Mouse (Mus musculus) urinary bladder, postnatal 25 days (tissue): ENCODE data around the gene Fgd3.
A peak's percentile ranks its signal among the peaks of the same experiment; 100 is the strongest.

Experiments used
- DNase-seq: peaks from one replicate; pipeline ENCODE4 v3.0.0; 2022; ENCODE audit warnings: low spot score

Fgd3 gene

GRCm38 (mm10) chr13:49247740-49248466 lies 72.2 kb downstream of the Fgd3 start:
- DNase-seq, result no peak

DNA sequence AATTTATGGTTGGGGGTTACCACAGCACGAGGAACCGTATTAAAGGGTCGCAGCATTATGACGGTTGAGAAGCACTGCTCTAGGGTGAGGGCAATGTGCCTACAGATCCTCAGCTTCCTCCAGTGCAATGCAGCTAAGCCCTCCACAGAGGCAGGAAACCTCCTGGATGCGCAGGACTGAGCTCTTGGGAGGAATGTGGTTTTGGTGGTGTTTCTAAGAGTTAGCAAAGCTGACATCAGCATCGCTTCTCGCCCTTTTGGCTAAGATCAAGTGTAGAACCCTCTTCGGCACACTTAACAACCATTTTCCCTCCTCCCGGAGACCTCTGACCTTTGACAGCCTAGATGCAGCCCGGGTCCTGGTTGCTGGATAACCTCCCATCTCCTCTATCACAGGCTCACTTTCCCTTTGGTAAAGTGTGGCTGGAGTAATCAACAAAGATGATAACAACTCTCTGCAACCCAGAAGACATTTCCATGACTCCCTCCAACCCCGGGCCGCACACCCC lies 72.8 kb downstream of the Fgd3 start:
- no peak for DNase-seq

- DNase-seq, result no peak
These were observed 73.5 kb downstream of the Fgd3 start for GRCm38 (mm10) chr13:49246626-49247025.

- DNase-seq, result no peak
These were observed 74.1 kb downstream of the Fgd3 start for GRCm38 (mm10) chr13:49246011-49246410.

- no peak for DNase-seq
These were observed 74.9 kb downstream of the Fgd3 start for GRCm38 (mm10) chr13:49245251-49245650.

GRCm38 (mm10) chr13:49243492-49243891 lies 76.6 kb downstream of the Fgd3 start:
- DNase-seq, result no peak

DNA sequence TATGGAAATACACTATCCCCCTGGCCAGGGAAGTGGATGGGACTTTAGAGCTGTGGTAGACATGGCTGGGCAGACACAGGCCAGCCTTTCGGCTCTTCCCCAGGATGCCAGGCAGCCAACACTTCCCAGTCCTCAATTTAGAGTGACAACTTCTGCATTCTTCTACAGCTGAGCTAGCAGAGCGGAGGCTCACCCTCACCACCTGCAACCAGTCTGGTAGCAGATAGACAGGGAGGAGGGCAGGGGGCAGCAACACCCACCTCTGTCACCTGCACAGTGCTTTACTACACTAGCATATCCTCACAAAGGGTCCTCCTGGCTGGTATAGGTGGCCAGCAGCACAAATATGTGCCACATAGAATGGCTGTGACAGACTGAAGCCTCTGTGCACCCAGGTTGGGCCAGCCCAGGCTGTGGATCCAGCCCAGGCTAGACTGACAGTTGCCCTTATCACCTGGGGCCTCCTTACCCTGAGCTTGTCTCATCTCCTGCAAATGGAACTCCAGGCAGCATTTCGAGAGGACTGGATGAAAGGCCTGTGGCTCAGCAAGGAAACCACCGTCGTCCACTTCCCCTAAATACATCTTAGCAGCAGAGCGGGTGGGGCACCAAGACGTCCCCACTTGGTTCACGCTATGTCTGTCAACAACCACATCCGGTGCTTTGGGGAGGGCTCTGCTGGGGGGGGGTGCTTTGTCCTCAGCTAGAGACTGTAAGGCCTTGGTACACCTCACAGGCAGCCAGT lies 77.6 kb downstream of the Fgd3 start:
- DNase-seq, result no peak

- DNase-seq, result no peak
These were observed 81.4 kb downstream of the Fgd3 start for GRCm38 (mm10) chr13:49238737-49239136.

DNA sequence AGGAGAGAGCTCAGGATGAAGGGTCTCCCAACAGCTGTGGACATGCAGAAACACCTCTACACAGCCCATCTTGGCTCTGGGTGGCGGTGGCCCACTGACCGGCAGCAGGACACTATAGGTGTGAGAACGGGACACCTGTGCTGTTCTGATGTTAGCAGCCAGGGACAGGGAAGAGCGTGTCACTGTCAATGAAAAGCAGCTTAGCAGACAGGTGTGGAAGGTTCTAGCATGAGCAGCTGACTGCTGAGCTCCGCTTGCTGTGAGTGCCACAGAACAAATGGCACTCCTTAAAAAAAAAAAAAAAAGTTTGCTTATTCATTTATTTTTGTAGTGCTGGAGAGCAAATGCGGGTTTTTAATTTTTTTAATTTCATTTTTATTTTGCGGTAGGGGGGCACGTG lies 82.5 kb downstream of the Fgd3 start:
- DNase-seq, result no peak

DNA sequence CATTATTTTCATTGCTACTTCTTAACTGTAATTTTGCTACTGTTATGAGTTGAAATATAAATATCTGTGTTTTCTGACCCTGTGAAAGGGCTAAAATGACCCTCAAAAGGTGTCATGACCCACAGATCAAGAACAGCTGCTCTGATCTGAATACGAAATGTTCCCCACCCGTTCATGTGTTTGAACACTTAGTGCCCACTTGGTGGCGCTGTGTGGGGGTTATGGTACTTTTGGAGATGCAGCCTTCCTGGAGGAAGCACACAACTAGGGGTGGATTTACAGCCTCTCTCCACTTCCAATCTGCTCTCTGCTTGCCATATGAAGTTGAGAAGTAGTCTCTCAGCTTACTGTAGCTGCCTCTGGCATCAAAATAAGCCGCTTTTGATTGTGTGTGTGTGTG lies 85.4 kb downstream of the Fgd3 start:
- DNase-seq, result no peak

- DNase-seq, result no peak
These were observed 86.1 kb downstream of the Fgd3 start for GRCm38 (mm10) chr13:49233792-49234572.

DNA sequence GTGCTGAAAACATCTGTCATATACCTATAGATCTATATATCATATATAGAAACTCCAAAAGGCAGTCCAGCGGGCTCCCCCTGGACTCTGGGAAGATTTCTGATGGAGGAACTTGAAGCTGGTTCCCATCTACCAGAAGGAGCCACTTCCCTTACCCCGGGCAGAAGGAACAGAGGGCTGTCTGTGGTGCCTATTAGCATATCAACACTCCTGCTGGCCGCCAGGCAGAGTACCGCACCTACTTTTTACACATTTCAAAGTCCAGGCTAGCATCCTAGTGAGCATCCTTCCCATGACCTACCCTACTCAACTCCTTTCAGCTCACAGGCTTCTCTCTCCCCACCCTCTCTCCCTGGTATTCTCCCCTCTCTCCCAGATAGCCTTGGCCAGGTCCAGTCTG lies 94.5 kb downstream of the Fgd3 start:
- no peak for DNase-seq

DNA sequence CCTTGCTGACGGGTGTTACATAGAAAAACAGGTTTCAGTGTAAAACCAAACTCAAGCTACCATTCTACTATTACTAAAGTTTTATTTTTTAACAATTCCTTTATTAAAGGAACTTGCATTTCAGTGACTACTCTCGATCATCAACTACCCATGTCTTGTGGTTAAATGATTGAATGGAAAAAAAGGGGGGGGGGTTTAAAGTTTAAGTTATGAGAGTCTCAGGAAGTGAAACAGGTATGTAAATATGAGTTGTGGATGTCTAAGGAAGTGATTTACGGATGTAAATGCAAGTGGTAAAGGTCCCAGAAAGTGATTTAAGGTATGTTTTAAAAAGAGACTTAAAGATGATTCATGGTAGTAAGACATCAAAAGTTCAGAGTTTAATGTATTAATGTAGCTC lies 95.0 kb downstream of the Fgd3 start:
- DNase-seq, result no peak

- no peak for DNase-seq
These were observed 95.4 kb downstream of the Fgd3 start for GRCm38 (mm10) chr13:49224729-49225128.

- DNase-seq, result no peak
These were observed 95.8 kb downstream of the Fgd3 start for GRCm38 (mm10) chr13:49224314-49224713.

- no peak for DNase-seq
These were observed 99.2 kb downstream of the Fgd3 start for GRCm38 (mm10) chr13:49220912-49221311.

GRCm38 (mm10) chr13:49219367-49219766 lies 100.7 kb downstream of the Fgd3 start:
- no peak for DNase-seq

- no peak for DNase-seq
These were observed 101.5 kb downstream of the Fgd3 start for GRCm38 (mm10) chr13:49218651-49219050.

DNA sequence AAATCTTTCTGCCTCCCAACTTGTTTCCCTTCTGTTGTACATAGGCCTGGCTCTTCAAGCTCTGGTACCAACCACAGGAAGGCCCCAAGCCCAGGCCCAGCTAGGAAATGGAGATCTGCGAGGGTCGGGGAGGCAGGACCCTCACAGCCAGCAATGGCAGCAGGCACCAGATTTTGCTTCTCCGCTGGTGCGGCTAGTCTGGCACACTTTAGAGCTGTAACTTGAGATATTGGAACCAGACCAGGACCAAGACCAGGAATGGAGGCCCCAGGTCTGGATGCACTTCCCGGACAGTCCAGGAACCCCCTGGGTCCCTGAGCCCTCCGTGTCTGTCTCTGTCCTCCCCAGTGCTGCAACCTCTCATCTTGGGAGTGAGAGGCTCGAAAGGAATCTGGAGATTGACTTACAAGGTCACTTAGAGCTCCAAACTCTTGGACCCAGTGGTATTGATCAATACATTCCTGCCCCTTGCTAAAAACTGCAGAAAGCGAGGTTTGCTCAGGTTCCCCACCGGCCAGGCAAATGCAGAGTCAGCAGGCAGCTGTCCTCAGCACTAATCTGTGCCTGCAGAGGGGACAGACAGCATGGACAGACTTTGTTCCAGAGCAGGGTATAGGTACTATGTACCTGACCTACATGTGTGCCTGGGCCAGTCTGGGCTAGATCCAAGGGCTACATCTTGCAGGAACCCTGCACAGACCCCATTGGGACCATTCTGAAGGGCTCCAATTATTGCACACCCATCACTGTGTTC lies 103.1 kb downstream of the Fgd3 start:
- no peak for DNase-seq

GRCm38 (mm10) chr13:49216220-49216552 lies 103.9 kb downstream of the Fgd3 start:
- no peak for DNase-seq

DNA sequence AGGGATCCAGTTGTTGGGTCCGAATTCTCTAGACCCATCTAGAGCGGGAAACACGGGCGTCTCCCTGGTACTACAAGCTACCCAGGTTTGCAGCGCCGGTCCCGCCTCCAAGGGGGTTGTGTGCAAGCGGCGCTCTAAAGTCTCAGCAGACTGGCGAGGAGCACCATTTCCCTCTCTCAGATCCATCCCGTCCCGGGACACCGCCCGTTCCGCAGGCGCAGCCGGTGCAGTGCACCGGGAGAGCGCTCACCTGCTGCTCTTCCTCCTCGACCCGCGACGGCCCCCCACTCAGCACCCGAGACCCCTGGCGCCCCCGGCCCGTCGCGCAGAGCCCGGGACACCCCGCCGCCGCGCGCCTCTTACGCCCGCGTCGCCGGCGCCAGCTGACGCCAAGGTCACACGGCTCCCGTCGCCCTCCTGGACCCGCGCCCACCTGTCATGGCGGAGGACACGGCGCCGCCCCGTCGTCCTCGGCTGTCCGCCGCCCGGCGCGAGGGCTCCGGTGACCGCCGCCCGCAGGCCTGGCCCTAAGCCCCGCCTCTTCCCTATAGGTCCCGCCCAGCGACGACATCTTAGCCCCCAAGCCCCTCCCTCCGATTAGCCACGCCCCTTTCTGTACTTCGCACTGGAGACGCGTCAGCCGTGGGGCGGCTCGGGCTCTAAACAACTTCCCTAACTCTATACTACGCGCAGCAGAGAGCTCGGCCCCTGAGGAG lies 104.4 kb downstream of the Fgd3 start, which contains the start of gene Card19:
Gene Card19 (minus strand): TSS at position 534 of the 716 bp plus-strand sequence.
- peak; percentile 95 for DNase-seq
